Mouse (Mus musculus): Measurements from ENCODE around the gene Pvr.
A peak's percentile ranks its signal among the peaks of the same experiment; 100 is the strongest.
"Not testable (repeated sequence)": the region's sequence is repeated elsewhere in the genome, so short reads cannot be mapped to it uniquely, and the experiment has no call there.

Gene Pvr

GRCm38 (mm10) chr7:19932877-19933809 is 12.2 kb upstream of the Pvr start:
- DNase-seq, result peak; percentile 53

GRCm38 (mm10) chr7:19932133-19932876 is 11.3 kb upstream of the Pvr start:
- no peak for DNase-seq

- DNase-seq, result not testable (repeated sequence)
Measured at GRCm38 (mm10) chr7:19930481-19930880, 9.5 kb upstream of the Pvr start.

- no peak for DNase-seq
Measured at GRCm38 (mm10) chr7:19928486-19928885, 7.5 kb upstream of the Pvr start.

- peak; percentile 33 for DNase-seq
Measured at GRCm38 (mm10) chr7:19926849-19927480, 6.0 kb upstream of the Pvr start.

GRCm38 (mm10) chr7:19925376-19925775 is 4.4 kb upstream of the Pvr start:
- no peak for DNase-seq

- DNase-seq, result no peak
Measured at GRCm38 (mm10) chr7:19923797-19924196, 2.8 kb upstream of the Pvr start.

GRCm38 (mm10) chr7:19923354-19923753 is 2.4 kb upstream of the Pvr start:
- no peak for DNase-seq

GRCm38 (mm10) chr7:19920166-19920505 is 824 bp downstream of the Pvr start:
- no peak for DNase-seq

- DNase-seq, result no peak
Measured at GRCm38 (mm10) chr7:19914558-19914957, 6.4 kb downstream of the Pvr start.

GRCm38 (mm10) chr7:19911695-19912524 is 9.1 kb downstream of the Pvr start:
- no peak for DNase-seq

GRCm38 (mm10) chr7:19911292-19911658 is 9.7 kb downstream of the Pvr start:
- no peak for DNase-seq

GRCm38 (mm10) chr7:19910421-19911291 is 10.3 kb downstream of the Pvr start:
- peak; percentile 63 for DNase-seq

GRCm38 (mm10) chr7:19889881-19890280 is 31.1 kb downstream of the Pvr start:
- peak; percentile 37 for DNase-seq

- DNase-seq, result no peak
Measured at GRCm38 (mm10) chr7:19887849-19888248, 33.1 kb downstream of the Pvr start, which contains the start of gene Ceacam19. Ceacam19 (minus strand) TSS chr7:19887965.

- no peak for DNase-seq
Measured at GRCm38 (mm10) chr7:19880754-19881153, 40.2 kb downstream of the Pvr start.

- no peak for DNase-seq
Measured at GRCm38 (mm10) chr7:19876781-19877425, 44.1 kb downstream of the Pvr start.

- peak; percentile 54 for DNase-seq
Measured at GRCm38 (mm10) chr7:19875948-19876682, 44.8 kb downstream of the Pvr start.

- no peak for DNase-seq
Measured at GRCm38 (mm10) chr7:19871943-19872601, 48.9 kb downstream of the Pvr start.

GRCm38 (mm10) chr7:19871137-19871621 is 49.8 kb downstream of the Pvr start:
- DNase-seq, result peak; percentile 51

Data from kidney, adult 11 months (tissue).